Mouse (Mus musculus): ENCODE data around the gene Fads1. TPM values are rescaled to one million over a fixed set of nuclear protein-coding genes. Genes with fewer than 3 reads are reported as not detected.

Fads1 gene
- polyA plus RNA-seq, 1 experiment from 2014 or later: 138 TPM

Small RNAs within 50 kb of the gene (microRNA-seq; reads per million reads assigned to microRNA genes)
- gene Mir6993: 0.92 reads per million

Other genes starting within 250 kb of the Fads1 start
- 1,189 and 1,219 TPM in 2 replicates for gene Fth1, start 202.3 kb upstream of the Fads1 start, polyA plus RNA-seq (2014; fragmentation: Nextera tagmentation; extraction: Ambion mirVana)
- 1.9 and 2.4 TPM in 2 replicates for gene Best1, start 181.3 kb upstream of the Fads1 start, polyA plus RNA-seq (2014; fragmentation: Nextera tagmentation; extraction: Ambion mirVana)
- 39.8 and 44.5 TPM in 2 replicates for gene Rab3il1, start 181.2 kb upstream of the Fads1 start, polyA plus RNA-seq (2014; fragmentation: Nextera tagmentation; extraction: Ambion mirVana)
- gene Fads3, start 141.3 kb upstream of the Fads1 start, polyA plus RNA-seq (2014; fragmentation: Nextera tagmentation; extraction: Ambion mirVana): 2.3 and 3.3 TPM in 2 replicates
- 55.1 and 57.0 TPM in 2 replicates for gene Fads2, start 81.1 kb upstream of the Fads1 start, polyA plus RNA-seq (2014; fragmentation: Nextera tagmentation; extraction: Ambion mirVana)
- gene Tmem258, start 21.1 kb downstream of the Fads1 start, polyA plus RNA-seq (2014; fragmentation: Nextera tagmentation; extraction: Ambion mirVana): 419 and 442 TPM in 2 replicates
- 135 and 140 TPM in 2 replicates for gene Fen1, start 21.3 kb downstream of the Fads1 start, polyA plus RNA-seq (2014; fragmentation: Nextera tagmentation; extraction: Ambion mirVana)
- gene Myrf, start 57.9 kb downstream of the Fads1 start, polyA plus RNA-seq (2014; fragmentation: Nextera tagmentation; extraction: Ambion mirVana): 4.4 and 4.6 TPM in 2 replicates
- gene Dagla, start 122.0 kb downstream of the Fads1 start, polyA plus RNA-seq (2014; fragmentation: Nextera tagmentation; extraction: Ambion mirVana): 1.3 and 1.4 TPM in 2 replicates
- gene Syt7, start 206.2 kb downstream of the Fads1 start, polyA plus RNA-seq (2014; fragmentation: Nextera tagmentation; extraction: Ambion mirVana): 0.45 and 0.55 TPM in 2 replicates